Mouse (Mus musculus): ENCODE data around the gene Cpm. TPM values are rescaled to one million over a fixed set of nuclear protein-coding genes. Genes with fewer than 3 reads are reported as not detected.
"Not testable (repeated sequence)": the region's sequence is repeated elsewhere in the genome, so short reads cannot be mapped to it uniquely, and the experiment has no call there.

The Cpm gene
- polyA plus RNA-seq, 1 experiment from 2014 or later: 2.7 TPM

- not testable (repeated sequence) for H3K27ac ChIP-seq (ENCODE audit: low read depth, low read length); H3K9ac ChIP-seq (ENCODE audit: low read depth, low read length); H3K27me3 ChIP-seq (replicated peaks; ENCODE audit: control insufficient read depth, insufficient read depth, low read length); H3K9me3 ChIP-seq (ENCODE audit: control insufficient read depth, low read length); H3K4me2 ChIP-seq (ENCODE audit: low read length); ATAC-seq; H3K4me1 ChIP-seq (ENCODE audit: control insufficient read depth, insufficient read depth, low read depth, low read length); H3K4me3 ChIP-seq (ENCODE audit: low read length)
- peaks cover 18% of the 10 kb centered on the region for H3K36me3 ChIP-seq (ENCODE audit: control insufficient read depth, insufficient read depth, low read length)
- 89% methylated on average over 11 of the region's 12 CpGs for WGBS
Observed at GRCm38 (mm10) chr10:117735396-117735795, 106.1 kb downstream of the Cpm start.

- WGBS: 95% methylated on average over 5 of the region's 5 CpGs
- Histone ChIP-seq H3K4me1 (ENCODE audit: control insufficient read depth, insufficient read depth, low read depth, low read length) (no peaks in the 10 kb centered on the region), H3K4me3 (ENCODE audit: low read length) (no peak overlapping the region), H3K4me2 (ENCODE audit: low read length) (no peak overlapping the region), H3K9ac (ENCODE audit: low read depth, low read length) (no peak overlapping the region), H3K27me3 (replicated peaks; ENCODE audit: control insufficient read depth, insufficient read depth, low read length) (no peaks in the 10 kb centered on the region), H3K9me3 (ENCODE audit: control insufficient read depth, low read length) (no peaks in the 10 kb centered on the region), H3K27ac (ENCODE audit: low read depth, low read length) (no peak overlapping the region), H3K36me3 (ENCODE audit: control insufficient read depth, insufficient read depth, low read length) (peaks cover 19% of the 10 kb centered on the region)
- no peak for ATAC-seq
Observed at GRCm38 (mm10) chr10:117736573-117736972, 107.3 kb downstream of the Cpm start.

Other genes with a start within 250 kb of the Cpm start
- 111 and 128 TPM in 2 replicates for gene Cpsf6, start 249.5 kb upstream of the Cpm start, polyA plus RNA-seq (2015; fragmentation: Nextera tagmentation; extraction: Ambion mirVana)
- 40.0 and 50.1 TPM in 2 replicates for gene Mdm2, start 81.3 kb downstream of the Cpm start, polyA plus RNA-seq (2015; fragmentation: Nextera tagmentation; extraction: Ambion mirVana)
- 27.7 and 31.5 TPM in 2 replicates for gene Slc35e3, start 116.9 kb downstream of the Cpm start, polyA plus RNA-seq (2015; fragmentation: Nextera tagmentation; extraction: Ambion mirVana)
- gene Nup107, start 163.2 kb downstream of the Cpm start, polyA plus RNA-seq (2015; fragmentation: Nextera tagmentation; extraction: Ambion mirVana): 32.0 TPM in 2 replicates
- 161 and 169 TPM in 2 replicates for gene Rap1b, start 216.5 kb downstream of the Cpm start, polyA plus RNA-seq (2015; fragmentation: Nextera tagmentation; extraction: Ambion mirVana)